Mouse (Mus musculus) C2C12 (cell line): ENCODE results near the gene Hcar1. TPM values are rescaled to one million over a fixed set of nuclear protein-coding genes. Genes with fewer than 3 reads are reported as not detected.

Source experiments
- H3K27me3 ChIP-seq: one replicate; pipeline ENCODE4 v1.6.1; 2011; ENCODE audit not compliant: control insufficient read depth, insufficient read depth, insufficient read length
- H3K36me3 ChIP-seq: one replicate; pipeline ENCODE4 v1.6.1; 2011; ENCODE audit not compliant: control insufficient read depth, insufficient read depth
- H3K4me3 ChIP-seq: one replicate; pipeline ENCODE4 v1.5.1; 2011; ENCODE audit warnings: mild to moderate bottlenecking, control low read depth; ENCODE audit not compliant: poor library complexity, insufficient read depth, severe bottlenecking
- H3K79me2 ChIP-seq: one replicate; pipeline ENCODE4 v1.6.1; 2011; ENCODE audit not compliant: control insufficient read depth, insufficient read depth
- H3K79me3 ChIP-seq: one replicate; pipeline ENCODE4 v1.6.1; 2011; ENCODE audit warnings: low read depth, control low read depth
- H3ac ChIP-seq: one replicate; pipeline ENCODE3; 2011; ENCODE audit warnings: low read depth; ENCODE audit not compliant: control insufficient read depth, insufficient read length
- CEBPB ChIP-seq: IDR thresholded peaks from one replicate; pipeline ENCODE4 v1.6.1; 2011; ENCODE audit warnings: low read depth, mild to moderate bottlenecking, control low read depth, moderate library complexity
- CTCF ChIP-seq: IDR thresholded peaks from one replicate; pipeline ENCODE4 v1.5.1; 2011; ENCODE audit not compliant: control insufficient read depth, insufficient read depth, insufficient read length
- FOSL1 ChIP-seq: IDR thresholded peaks from one replicate; pipeline ENCODE4 v1.8.0; 2011; ENCODE audit warnings: mild to moderate bottlenecking, low read length; ENCODE audit not compliant: poor library complexity, insufficient read depth, severe bottlenecking
- MAX ChIP-seq: IDR thresholded peaks from one replicate; pipeline ENCODE4 v1.6.1; 2011; ENCODE audit warnings: mild to moderate bottlenecking, control low read depth
- MYOD1 ChIP-seq: IDR thresholded peaks from one replicate; pipeline ENCODE4 v1.6.1; 2011; ENCODE audit warnings: low read depth; ENCODE audit not compliant: control insufficient read depth, insufficient read length
- MYOG ChIP-seq: IDR thresholded peaks from one replicate; pipeline ENCODE4 v1.6.1; 2011; ENCODE audit not compliant: control insufficient read depth, insufficient read length; ENCODE audit errors: extremely low read depth
- USF1 ChIP-seq: IDR thresholded peaks from one replicate; pipeline ENCODE4 v1.6.1; 2011; ENCODE audit warnings: low read depth, mild to moderate bottlenecking, control low read depth, moderate library complexity
- polyA plus RNA-seq: library from polyadenylated mRNA; unstranded; fragments of >200 nt; fragmentation: generic; extraction: Trizol; gene quantifications from one replicate; pipeline ENCODE4 v1.2.1, GENCODE M21; 2012; ENCODE audit warnings: missing spikeins

Gene Hcar1
- polyA plus RNA-seq, 1 experiment: 0.02 TPM

DNA sequence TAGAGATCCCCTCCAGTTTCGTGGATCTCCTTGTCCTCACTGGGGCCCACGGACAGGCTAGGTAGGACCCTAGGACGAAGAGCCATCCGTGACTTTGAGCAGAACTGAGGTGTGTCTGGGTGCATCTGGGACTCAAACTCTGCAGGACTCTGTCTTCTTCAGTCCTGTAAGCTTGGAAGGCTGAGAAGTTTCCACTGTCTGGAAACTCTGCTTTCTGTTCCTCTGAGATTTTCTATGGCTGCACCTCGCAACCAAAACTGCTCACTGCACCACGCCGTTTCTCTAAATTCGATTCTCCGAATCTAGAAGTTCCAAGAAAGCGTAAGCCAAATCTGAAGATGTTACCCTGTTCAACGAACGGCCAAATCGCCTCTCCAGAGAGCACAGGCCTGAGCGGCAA, 15.9 kb downstream of the Hcar1 start:
- Histone ChIP-seq H3K27me3 (no peaks in the 10 kb centered on the region), H3K4me3 (no peak overlapping the region), H3ac (no peak overlapping the region), H3K79me3 (no peaks in the 10 kb centered on the region), H3K79me2 (no peaks in the 10 kb centered on the region), H3K36me3 (no peaks in the 10 kb centered on the region)
- TF ChIP-seq CTCF (no peak), USF1 (no peak), CEBPB (no peak), MAX (no peak), MYOG (no peak), MYOD1 (no peak), FOSL1 (no peak)

DNA sequence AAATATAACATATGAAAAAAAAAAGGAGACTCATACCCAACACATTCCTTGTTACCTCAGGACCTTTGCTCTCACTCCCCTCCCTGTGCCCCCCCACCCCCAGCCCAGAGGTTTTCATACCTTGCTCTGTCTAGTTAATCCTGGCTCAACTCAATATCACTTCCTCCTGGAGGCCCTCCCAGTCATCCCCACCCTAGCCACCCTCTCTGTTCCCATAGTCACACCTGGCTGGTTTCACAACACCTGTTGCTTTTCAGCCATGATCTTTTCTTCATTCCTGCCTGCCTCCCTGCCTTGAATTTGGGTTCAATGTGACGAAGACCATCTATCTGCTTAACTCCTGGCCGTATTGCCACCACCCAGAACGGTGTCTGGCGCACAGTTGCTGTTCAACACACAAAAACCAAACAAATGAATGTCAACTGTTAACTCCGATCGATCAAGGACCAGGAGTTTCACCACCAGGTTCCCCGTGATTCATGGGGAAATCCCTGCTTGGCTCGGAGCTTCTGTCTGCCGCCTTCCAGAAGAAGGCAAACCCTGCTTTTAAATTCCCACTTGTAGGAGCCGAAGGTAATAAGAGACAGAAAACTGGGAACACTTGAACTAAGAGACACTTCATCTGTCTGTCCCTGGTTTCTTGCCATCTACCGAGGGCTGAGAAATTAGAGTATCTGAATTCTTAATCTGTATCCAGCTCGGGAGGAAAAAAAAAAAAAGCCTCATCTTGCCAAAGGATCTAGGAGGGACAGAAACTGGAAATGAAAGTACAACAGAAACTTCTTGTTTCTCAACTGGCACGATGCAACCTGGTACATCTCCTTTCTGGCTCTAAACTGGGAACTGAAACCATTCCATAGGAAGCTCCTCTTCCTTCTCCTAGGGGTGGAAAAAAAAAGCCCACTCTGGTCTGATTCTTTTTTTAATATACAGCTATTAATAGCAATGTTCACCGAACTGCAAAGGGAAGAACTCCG, 17.2 kb downstream of the Hcar1 start:
- H3K4me3 ChIP-seq: no peak overlapping the region
- no peaks in the 10 kb centered on the region for H3K79me3 ChIP-seq
- H3K27me3 ChIP-seq: no peaks in the 10 kb centered on the region
- no peak for TF ChIP-seq FOSL1
- no peak for TF ChIP-seq MYOG
- no peak for TF ChIP-seq CTCF
- no peak for TF ChIP-seq CEBPB
- TF ChIP-seq USF1: no peak
- no peak for TF ChIP-seq MAX
- TF ChIP-seq MYOD1: no peak
- no peak overlapping the region for H3ac ChIP-seq
- no peaks in the 10 kb centered on the region for H3K36me3 ChIP-seq
- no peaks in the 10 kb centered on the region for H3K79me2 ChIP-seq

DNA sequence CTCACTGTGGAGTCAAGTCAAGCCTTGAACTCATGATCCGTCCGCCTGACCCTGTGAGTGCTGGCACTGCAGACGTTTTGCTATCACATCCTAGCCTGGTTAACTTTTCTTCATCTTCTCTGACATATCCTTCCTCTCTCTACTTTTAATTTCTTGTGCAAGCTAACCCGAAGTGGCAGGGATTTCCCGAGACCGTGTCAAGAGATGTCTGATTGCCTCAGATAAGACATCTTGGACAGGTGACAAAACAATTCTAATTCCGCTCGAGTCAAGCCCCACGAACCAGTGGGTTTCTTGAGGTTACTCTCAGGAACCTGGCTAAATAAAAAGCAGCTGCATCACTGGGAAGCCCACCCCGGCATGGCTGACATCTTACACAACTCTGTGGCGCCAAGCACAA, 21.0 kb downstream of the Hcar1 start:
- H3K79me2 ChIP-seq: no peaks in the 10 kb centered on the region
- H3K36me3 ChIP-seq: no peaks in the 10 kb centered on the region
- H3K27me3 ChIP-seq: no peaks in the 10 kb centered on the region
- H3K4me3 ChIP-seq: no peak overlapping the region
- no peaks in the 10 kb centered on the region for H3K79me3 ChIP-seq
- no peak for TF ChIP-seq MYOD1
- no peak for TF ChIP-seq MAX
- no peak for TF ChIP-seq CTCF
- TF ChIP-seq FOSL1: no peak
- TF ChIP-seq CEBPB: no peak
- no peak for TF ChIP-seq USF1
- TF ChIP-seq MYOG: no peak
- no peak overlapping the region for H3ac ChIP-seq

DNA sequence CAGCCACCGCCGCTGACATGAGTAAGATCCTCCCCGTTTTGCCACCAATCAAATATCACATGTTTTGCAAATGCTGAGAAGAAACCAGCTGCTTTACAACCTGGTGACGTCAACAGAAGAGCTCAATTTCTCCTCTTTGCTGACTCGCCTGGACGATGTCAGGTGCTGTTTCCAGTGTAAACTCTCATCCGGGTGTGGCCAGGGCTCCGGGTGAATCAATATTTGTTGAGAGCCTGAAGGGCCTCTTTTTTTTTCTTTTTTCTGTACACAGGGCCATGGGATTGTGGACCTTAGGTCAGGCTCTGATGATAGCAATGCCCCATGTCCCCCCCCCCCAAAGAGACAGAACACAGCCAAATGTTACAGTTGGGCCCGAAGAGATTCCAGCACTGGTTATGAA, 25.3 kb downstream of the Hcar1 start:
- Histone ChIP-seq H3ac (no peak overlapping the region), H3K36me3 (no peaks in the 10 kb centered on the region), H3K4me3 (no peak overlapping the region), H3K79me2 (no peaks in the 10 kb centered on the region), H3K79me3 (no peaks in the 10 kb centered on the region), H3K27me3 (no peaks in the 10 kb centered on the region)
- no peak for TF ChIP-seq FOSL1

DNA sequence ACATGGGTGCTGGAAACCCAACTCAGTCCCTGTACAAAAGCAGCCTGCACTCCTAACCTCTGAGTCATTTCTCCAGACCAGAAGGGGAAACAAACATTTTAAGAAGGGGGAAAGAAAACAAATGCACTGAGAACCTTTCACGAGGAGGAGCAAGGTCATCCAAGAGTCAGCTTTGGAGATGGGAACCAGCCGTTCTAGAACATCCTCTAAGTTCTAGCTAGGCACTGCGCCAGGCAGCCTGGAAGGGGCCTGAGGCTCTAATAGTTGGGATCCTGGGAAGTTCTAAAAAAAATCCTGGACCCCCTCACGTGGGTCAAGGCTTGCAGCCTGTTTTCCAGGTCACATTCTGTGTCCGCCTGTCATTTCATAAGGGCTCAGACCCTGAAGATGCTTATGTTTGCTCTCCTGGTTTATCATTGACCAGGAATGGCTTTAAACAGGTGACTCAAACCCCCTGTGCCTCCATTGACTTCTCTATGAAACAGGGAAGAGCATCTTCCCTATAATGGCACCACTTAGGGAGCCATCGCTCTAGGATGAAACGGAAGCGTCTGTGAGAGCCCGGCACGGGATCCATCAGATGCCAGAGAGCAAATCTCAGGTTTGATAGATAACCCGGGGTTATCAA, 25.8 kb downstream of the Hcar1 start:
- Histone ChIP-seq H3K27me3 (no peaks in the 10 kb centered on the region), H3K79me3 (no peaks in the 10 kb centered on the region), H3K79me2 (no peaks in the 10 kb centered on the region), H3ac (no peak overlapping the region), H3K36me3 (no peaks in the 10 kb centered on the region), H3K4me3 (no peak overlapping the region)
- TF ChIP-seq MYOD1 (no peak), FOSL1 (no peak), CTCF (no peak), MAX (no peak), MYOG (no peak), CEBPB (no peak), USF1 (no peak)

DNA sequence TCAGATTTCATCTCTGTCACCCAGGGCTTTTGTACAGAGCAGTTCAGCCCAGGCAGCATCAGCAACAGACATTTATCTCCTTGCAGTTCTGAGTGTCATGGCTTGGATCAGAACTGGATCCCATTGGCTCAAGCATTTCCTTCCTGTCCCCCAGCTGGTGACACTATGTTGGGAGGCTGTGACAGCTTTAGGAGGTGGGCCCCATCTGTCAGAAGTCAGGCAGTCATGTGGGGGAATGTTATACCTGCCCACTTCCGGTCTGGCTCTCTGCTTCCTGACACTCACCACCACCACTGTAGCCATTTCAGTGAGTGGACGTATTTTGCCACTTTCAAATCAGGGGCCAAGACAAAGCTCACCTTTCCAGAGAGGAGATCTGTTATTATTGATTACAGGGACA, 28.4 kb downstream of the Hcar1 start:
- H3K27me3 ChIP-seq: no peaks in the 10 kb centered on the region
- no peak overlapping the region for H3K4me3 ChIP-seq

More for the DNA sequence above, 28.4 kb downstream of the Hcar1 start:
- no peak for TF ChIP-seq FOSL1
- TF ChIP-seq CEBPB: no peak
- no peak for TF ChIP-seq MAX
- no peak for TF ChIP-seq USF1
- TF ChIP-seq CTCF: no peak
- TF ChIP-seq MYOG: no peak
- no peak for TF ChIP-seq MYOD1
- no peak overlapping the region for H3ac ChIP-seq
- no peaks in the 10 kb centered on the region for H3K79me3 ChIP-seq
- H3K36me3 ChIP-seq: no peaks in the 10 kb centered on the region
- H3K79me2 ChIP-seq: no peaks in the 10 kb centered on the region
